Mouse (Mus musculus) G1E (cell line): ENCODE measurements around the gene Hcn1. TPM values are rescaled to one million over a fixed set of nuclear protein-coding genes. Genes with fewer than 3 reads are reported as not detected.

Experiments used
- ATAC-seq: 2 replicates; pipeline ENCODE4 v1.8.0; 2016; ENCODE audit warnings: mild to moderate bottlenecking; ENCODE audit not compliant: insufficient number of reproducible peaks, poor library complexity, low FRiP score, severe bottlenecking; ENCODE audit errors: extremely low read depth
- DNase-seq: peaks from one replicate; pipeline ENCODE4 v3.0.0; 2012; ENCODE audit warnings: low spot score
- H3K27me3 ChIP-seq: 2 replicates; pipeline ENCODE4 v1.6.1; 2012; ENCODE audit warnings: mild to moderate bottlenecking, low read length, inconsistent platforms; ENCODE audit not compliant: insufficient read depth
- H3K36me3 ChIP-seq: replicated peaks from 2 replicates; pipeline ENCODE3; 2012; ENCODE audit warnings: mild to moderate bottlenecking, inconsistent platforms
- H3K4me1 ChIP-seq: 2 replicates; pipeline ENCODE4 v1.6.1; 2012; ENCODE audit warnings: low read depth, low read length, inconsistent platforms, mixed read lengths; ENCODE audit not compliant: insufficient read depth
- H3K4me3 ChIP-seq: 2 replicates; pipeline ENCODE4 v1.5.1; 2012; ENCODE audit warnings: low read depth, mild to moderate bottlenecking, inconsistent platforms, low read length, moderate library complexity, mixed read lengths
- H3K9me3 ChIP-seq: replicated peaks from 2 replicates; pipeline ENCODE4 v1.6.1; 2012; ENCODE audit warnings: inconsistent platforms
- CTCF ChIP-seq: IDR thresholded peaks from 2 replicates; pipeline ENCODE4 v1.5.1; 2012; ENCODE audit warnings: low read depth, low read length, inconsistent platforms, mixed read lengths
- GATA1 ChIP-seq: IDR thresholded peaks from 2 replicates; pipeline ENCODE4 v1.6.1; 2012; ENCODE audit warnings: borderline replicate concordance, low read length, inconsistent platforms, mixed read lengths
- GATA2 ChIP-seq: IDR thresholded peaks from 2 replicates; pipeline ENCODE4 v1.6.1; 2012; ENCODE audit warnings: low read depth, low read length, inconsistent platforms, borderline replicate concordance
- POLR2AphosphoS5 ChIP-seq: IDR thresholded peaks from 2 replicates; pipeline ENCODE4 v1.6.1; 2012; ENCODE audit warnings: low read depth, low read length, inconsistent platforms; ENCODE audit not compliant: insufficient replicate concordance
- TAL1 ChIP-seq: conservative IDR thresholded peaks from 2 replicates; pipeline ENCODE4 v1.6.1; 2012; ENCODE audit warnings: low read depth, low read length, inconsistent platforms, mixed read lengths
- polyA plus RNA-seq: library from polyadenylated mRNA; stranded (reverse); fragments of >175 nt; gene quantifications from 2 replicates; pipeline ENCODE4 v1.2.3, GENCODE M21; 2012
- total RNA-seq, 2 experiments: library from RNA; stranded (forward) in 1 of 2; stranded (reverse) in 1 of 2; fragments of 200-1000 nt in 1 of 2; fragments of >200 nt in 1 of 2; fragmentation: Nextera tagmentation in 1 of 2; gene quantifications; 2 replicates each; pipeline ENCODE4 v1.2.3; 2014 to 2017

Gene Hcn1
- total and polyA plus RNA-seq, 3 experiments, result 0.11 TPM; not detected in 2

GRCm38 (mm10) chr13:117657501-117657900 lies 55.4 kb downstream of the Hcn1 start:
- no peak for DNase-seq
- Histone ChIP-seq H3K27me3 (no peaks in the 10 kb centered on the region), H3K4me1 (no peaks in the 10 kb centered on the region), H3K9me3 (no peaks in the 10 kb centered on the region), H3K4me3 (no peak overlapping the region), H3K36me3 (no peaks in the 10 kb centered on the region)
- TF ChIP-seq GATA2, result no peak
- TF ChIP-seq CTCF, result no peak
- no peak for TF ChIP-seq GATA1
- TF ChIP-seq POLR2AphosphoS5, result no peak
- no peak for TF ChIP-seq TAL1
- no peak for ATAC-seq

- Histone ChIP-seq H3K27me3 (no peaks in the 10 kb centered on the region), H3K4me3 (no peak overlapping the region), H3K36me3 (no peaks in the 10 kb centered on the region), H3K9me3 (no peaks in the 10 kb centered on the region), H3K4me1 (no peaks in the 10 kb centered on the region)
- ATAC-seq (no peak), DNase-seq (no peak)
- TF ChIP-seq POLR2AphosphoS5 (no peak), CTCF (no peak), GATA1 (no peak), TAL1 (no peak), GATA2 (no peak)
These were observed 56.5 kb downstream of the Hcn1 start for GRCm38 (mm10) chr13:117658414-117659175.

- no peak for ATAC-seq
- Histone ChIP-seq H3K9me3 (no peaks in the 10 kb centered on the region), H3K4me3 (no peak overlapping the region), H3K4me1 (no peaks in the 10 kb centered on the region), H3K27me3 (no peaks in the 10 kb centered on the region), H3K36me3 (no peaks in the 10 kb centered on the region)
- no peak for DNase-seq
- TF ChIP-seq POLR2AphosphoS5 (no peak), CTCF (no peak), TAL1 (no peak), GATA1 (no peak)
These were observed 57.4 kb downstream of the Hcn1 start for GRCm38 (mm10) chr13:117659511-117659910.

GRCm38 (mm10) chr13:117662661-117663060 lies 60.5 kb downstream of the Hcn1 start:
- no peak for TF ChIP-seq CTCF
- TF ChIP-seq GATA2, result no peak
- no peak for TF ChIP-seq POLR2AphosphoS5
- no peak for TF ChIP-seq TAL1
- no peak for TF ChIP-seq GATA1
- H3K36me3 ChIP-seq, result no peaks in the 10 kb centered on the region
- no peak overlapping the region for H3K4me3 ChIP-seq
- H3K27me3 ChIP-seq, result no peaks in the 10 kb centered on the region
- DNase-seq (no peak), ATAC-seq (no peak)
- no peaks in the 10 kb centered on the region for H3K4me1 ChIP-seq
- H3K9me3 ChIP-seq, result no peaks in the 10 kb centered on the region

- H3K9me3 ChIP-seq, result no peaks in the 10 kb centered on the region
- no peak for TF ChIP-seq GATA1
- no peak for TF ChIP-seq CTCF
- no peak for TF ChIP-seq POLR2AphosphoS5
- TF ChIP-seq TAL1, result no peak
- no peak for TF ChIP-seq GATA2
These were observed 67.2 kb downstream of the Hcn1 start for GRCm38 (mm10) chr13:117669303-117669702.

GRCm38 (mm10) chr13:117671851-117672250 lies 69.7 kb downstream of the Hcn1 start:
- Histone ChIP-seq H3K9me3 (0 out of 2 replicates have a peak, but pooled peaks cover 2% of the 10 kb centered on the region), H3K27me3 (no peaks in the 10 kb centered on the region), H3K4me1 (no peaks in the 10 kb centered on the region), H3K4me3 (no peak overlapping the region), H3K36me3 (no peaks in the 10 kb centered on the region)
- ATAC-seq, result no peak
- TF ChIP-seq TAL1, result no peak
- no peak for TF ChIP-seq CTCF
- TF ChIP-seq GATA1, result no peak
- TF ChIP-seq GATA2, result no peak
- TF ChIP-seq POLR2AphosphoS5, result no peak
- DNase-seq, result no peak

More at GRCm38 (mm10) chr13:117669303-117669702, 67.2 kb downstream of the Hcn1 start:
- no peaks in the 10 kb centered on the region for H3K36me3 ChIP-seq
- no peak overlapping the region for H3K4me3 ChIP-seq
- DNase-seq (no peak), ATAC-seq (no peak)
- no peaks in the 10 kb centered on the region for H3K4me1 ChIP-seq
- no peaks in the 10 kb centered on the region for H3K27me3 ChIP-seq

- H3K36me3 ChIP-seq, result no peaks in the 10 kb centered on the region
- no peak for DNase-seq
- 0 out of 2 replicates have a peak, but pooled peaks cover 2% of the 10 kb centered on the region for H3K9me3 ChIP-seq
- ATAC-seq, result no peak
- no peak overlapping the region for H3K4me3 ChIP-seq
- no peaks in the 10 kb centered on the region for H3K27me3 ChIP-seq
- no peak for TF ChIP-seq GATA1
- TF ChIP-seq POLR2AphosphoS5, result no peak
- TF ChIP-seq CTCF, result no peak
- TF ChIP-seq TAL1, result no peak
- no peak for TF ChIP-seq GATA2
- no peaks in the 10 kb centered on the region for H3K4me1 ChIP-seq
These were observed 74.3 kb downstream of the Hcn1 start for GRCm38 (mm10) chr13:117676418-117676817.
